Mouse (Mus musculus): ENCODE measurements at regions not wholly inside any gene's neighbourhood (a gene's known extent, or its start where the extent isn't known, plus 50 kb on each side); places are given as distances from the start of the nearest gene placed in this dataset.

GRCm38 (mm10) chr6:36313586-36313985 lies 74.3 kb upstream of the Chrm2 start:
- no peak overlapping the region for H3K4me2 ChIP-seq (replicated peaks; ENCODE audit: low read depth, low read length, severe bottlenecking)
- H3K36me3 ChIP-seq (ENCODE audit: control insufficient read depth, insufficient read depth, low read length), result no peaks in the 10 kb centered on the region
- H3K9me3 ChIP-seq (ENCODE audit: control insufficient read depth, low read length), result no peaks in the 10 kb centered on the region
- no peak overlapping the region for H3K9ac ChIP-seq (ENCODE audit: low read depth, low read length, severe bottlenecking)
- DNase-seq (ENCODE audit: low spot score) (no peak), ATAC-seq (ENCODE audit: low FRiP score, low read depth) (no peak)
- no peak overlapping the region for H3K4me3 ChIP-seq (replicated peaks; ENCODE audit: low read length)
- TF ChIP-seq POLR2A (IDR thresholded peaks at IDR 0.05; ENCODE audit: borderline replicate concordance, extremely low read depth, insufficient read depth, insufficient read length), result no peak
- no peak overlapping the region for H3K27ac ChIP-seq (replicated peaks; ENCODE audit: low read depth, low read length)
- 64% methylated on average over 1 of the region's 1 CpGs for WGBS
- no peaks in the 10 kb centered on the region for H3K4me1 ChIP-seq (ENCODE audit: control insufficient read depth, insufficient read depth, low read length)
- no peaks in the 10 kb centered on the region for H3K27me3 ChIP-seq (ENCODE audit: control insufficient read depth, insufficient read depth, low read length)
